Mouse (Mus musculus) T-helper 2 cell (primary cell): ENCODE measurements around the gene Afmid.

ENCODE experiments used
- in situ Hi-C: fragments of 300-600 bp; cut with MboI, MseI; formaldehyde crosslinking; loops from one replicate; pipeline ENCODE4 v1.15.1; 2025; ENCODE audit warnings: high pct_unique_total_duplicates

Afmid gene

DNA sequence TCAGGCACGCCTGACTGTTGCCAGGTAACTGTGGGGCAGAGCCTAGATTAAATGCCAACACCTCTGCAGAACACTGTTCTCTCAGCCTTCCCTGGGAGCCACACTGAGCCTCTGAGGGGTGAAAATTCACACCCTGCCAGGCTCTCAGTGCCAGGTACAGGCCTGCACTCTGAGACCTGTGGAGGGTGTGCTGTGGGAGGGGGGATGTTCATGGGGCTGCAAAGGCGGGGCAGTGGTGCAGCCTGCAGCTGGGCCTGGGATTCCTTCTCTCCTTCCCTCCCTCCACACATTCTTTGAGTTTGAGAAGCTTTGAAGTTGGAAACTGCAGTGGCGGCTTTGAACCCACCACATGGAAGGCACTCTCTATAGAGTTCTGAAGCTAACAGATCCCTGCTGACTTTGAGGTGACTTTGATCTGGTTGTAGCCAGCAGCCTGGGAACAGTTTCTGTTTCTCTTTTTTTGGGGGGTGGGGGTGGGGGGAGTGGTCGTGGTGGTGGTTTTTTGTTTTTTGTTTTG is 31.6 kb upstream of the Afmid start:
- in situ Hi-C loops = no loop called here

DNA sequence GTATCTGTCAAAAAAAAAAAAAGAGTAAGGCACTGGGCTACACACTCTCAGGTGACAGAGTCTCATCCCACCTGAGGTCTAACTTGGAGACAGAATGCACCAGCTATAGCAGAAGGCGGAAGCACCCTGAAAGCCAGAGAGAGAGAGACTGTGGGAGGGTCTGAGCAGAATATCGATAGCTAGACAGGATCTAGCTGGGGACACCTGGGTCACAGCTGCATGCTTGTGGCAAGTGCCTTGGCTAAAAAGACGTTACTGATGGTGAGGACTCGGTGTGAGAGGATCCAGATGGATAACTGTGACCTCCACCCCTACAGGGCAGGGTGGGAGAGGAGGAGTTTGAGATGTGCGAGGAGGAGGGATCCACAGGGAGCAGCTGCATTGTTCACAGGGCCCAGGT is 28.8 kb upstream of the Afmid start:
- in situ Hi-C loops = no loop called here

GRCm38 (mm10) chr11:117797511-117798159 is 28.1 kb upstream of the Afmid start, which contains the start of gene 6030468B19Rik:
Gene 6030468B19Rik, plus strand, starts transcription at chr11:117797660.
- in situ Hi-C loops = no loop called here

DNA sequence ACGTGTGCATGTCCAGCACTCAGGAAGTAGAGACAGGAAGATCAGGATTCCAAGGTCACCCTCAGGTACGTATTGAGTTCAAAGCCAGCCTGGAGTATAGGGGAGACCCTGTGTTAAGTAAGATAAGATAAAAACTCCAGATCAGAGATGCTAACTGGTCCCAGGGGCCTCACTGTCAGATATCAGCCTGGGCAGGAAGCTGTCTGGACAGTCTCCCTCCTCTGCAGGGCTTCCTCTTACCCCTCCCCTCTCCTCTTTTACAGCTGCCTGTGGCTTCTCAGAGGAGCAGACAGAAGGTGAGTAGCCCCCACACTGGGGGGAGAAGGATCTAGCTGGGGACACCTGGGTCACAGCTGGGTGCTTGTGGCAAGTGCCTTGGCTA is 27.6 kb upstream of the Afmid start:
- in situ Hi-C loops = no loop called here

GRCm38 (mm10) chr11:117799174-117799573 is 26.6 kb upstream of the Afmid start:
- in situ Hi-C loops = no loop called here

- in situ Hi-C loops = loop anchor here (25.0 kb wide), 1 partner anchor 1413 kb away; no protein-coding TSS in a partner anchor
Measured at GRCm38 (mm10) chr11:117800038-117800437, 25.7 kb upstream of the Afmid start.

GRCm38 (mm10) chr11:117801650-117802049 is 24.1 kb upstream of the Afmid start:
- in situ Hi-C loops = loop anchor here (25.0 kb wide), 1 partner anchor 1414 kb away; no protein-coding TSS in a partner anchor

DNA sequence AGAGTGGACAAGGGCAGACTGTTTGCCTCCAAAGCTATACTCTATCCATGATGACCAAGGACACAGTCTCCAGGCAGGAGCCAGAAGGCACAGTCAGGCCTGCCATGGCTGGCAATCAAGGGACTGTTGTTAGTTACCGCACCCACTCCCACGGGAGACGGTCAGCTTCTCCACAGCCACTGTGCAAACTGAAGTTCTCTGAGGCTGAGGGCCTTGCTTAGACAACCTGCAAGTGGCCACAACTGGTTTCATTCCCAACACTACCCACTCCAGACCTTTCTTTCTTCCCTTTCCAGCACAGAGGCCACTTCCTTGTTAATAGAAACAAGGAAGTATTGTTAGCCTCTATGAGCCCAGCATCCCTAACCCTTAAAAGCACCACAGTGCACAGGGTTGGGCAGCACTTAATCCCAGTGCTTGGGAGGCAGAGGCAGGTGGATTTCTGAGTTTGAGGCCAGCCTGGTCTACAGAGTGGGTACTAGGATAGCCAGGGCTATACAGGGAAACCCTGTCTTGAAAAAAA is 22.5 kb upstream of the Afmid start:
- in situ Hi-C loops = loop anchor here (25.0 kb wide), 1 partner anchor 1416 kb away; no protein-coding TSS in a partner anchor

- in situ Hi-C loops = loop anchor here (25.0 kb wide), 1 partner anchor 1419 kb away; no protein-coding TSS in a partner anchor
Measured at GRCm38 (mm10) chr11:117806781-117807180, 18.9 kb upstream of the Afmid start.

DNA sequence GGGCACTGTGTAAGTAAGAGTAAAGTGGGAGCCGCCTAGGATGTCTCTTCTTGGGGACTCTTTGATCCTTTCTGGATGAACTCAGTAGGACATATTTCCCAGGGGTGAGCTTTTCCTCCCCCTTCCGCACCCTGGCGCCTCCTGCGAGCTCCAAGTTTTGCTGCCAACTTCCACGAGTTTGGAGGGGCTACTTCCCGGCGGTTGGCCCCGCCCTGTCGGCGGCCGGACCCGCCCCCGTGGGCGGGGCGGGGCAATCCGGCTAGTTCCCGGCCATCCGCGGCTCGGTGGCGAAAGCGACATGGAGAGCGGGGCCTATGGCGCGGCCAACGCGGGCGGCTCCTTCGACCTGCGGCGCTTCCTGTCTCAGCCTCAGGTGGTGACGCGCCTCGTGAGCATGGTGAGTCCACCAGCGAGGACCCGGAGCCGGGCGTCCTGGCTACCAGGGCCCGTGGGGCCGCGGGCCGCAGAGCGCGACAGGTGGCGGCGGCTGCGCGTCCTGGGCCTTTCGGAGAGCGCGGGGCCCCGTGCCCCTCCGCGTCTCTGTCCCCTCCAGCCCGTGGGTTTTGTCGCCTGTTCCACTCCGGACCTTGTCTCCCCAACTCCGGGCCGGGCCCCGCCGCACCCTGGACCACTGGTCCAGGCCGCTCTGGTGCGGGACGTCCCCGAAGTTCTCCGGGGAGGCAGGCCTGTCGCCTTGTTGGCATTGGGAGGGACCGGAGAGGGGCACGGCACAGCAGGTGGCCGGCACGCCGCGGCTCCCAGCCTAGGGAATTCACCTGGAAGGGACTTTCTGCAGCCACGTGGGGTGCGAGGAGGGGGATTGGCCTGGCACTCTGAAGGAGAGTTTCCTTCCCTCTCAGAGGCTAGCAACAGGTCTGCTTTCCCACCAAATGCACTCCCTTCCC is 16.1 kb upstream of the Afmid start, which contains the start of the genes Gm20708 and Syngr2:
TSS of gene Gm20708 (plus strand) at position 262 of the 905 bp plus-strand sequence.
TSS of gene Syngr2 (plus strand) at position 262 of the 905 bp plus-strand sequence.
- in situ Hi-C loops = loop anchor here (25.0 kb wide), 1 partner anchor 1422 kb away; no protein-coding TSS in a partner anchor

- in situ Hi-C loops = loop anchor here (25.0 kb wide), 1 partner anchor 1423 kb away; no protein-coding TSS in a partner anchor
Measured at GRCm38 (mm10) chr11:117810401-117811046, 15.2 kb upstream of the Afmid start.

DNA sequence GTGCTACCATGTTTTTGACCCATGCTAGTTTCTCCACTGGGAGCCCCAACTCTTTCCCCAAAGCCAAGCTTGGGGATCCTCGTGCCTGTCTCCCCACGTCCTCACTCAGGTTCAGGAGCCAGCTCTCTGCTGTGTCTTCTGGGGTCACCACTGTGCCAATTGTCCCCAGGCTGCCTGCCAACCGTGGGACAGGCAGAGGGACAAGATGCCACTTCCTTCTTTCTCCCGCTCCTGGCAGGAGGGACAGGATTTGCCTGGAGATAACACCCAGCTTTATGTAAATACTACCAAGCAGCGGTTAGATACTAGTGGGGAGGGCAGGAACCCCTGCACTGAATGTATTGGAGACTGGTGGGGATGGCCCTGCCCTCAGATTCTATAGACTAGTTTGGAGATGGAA is 11.9 kb upstream of the Afmid start:
- in situ Hi-C loops = loop anchor here (25.0 kb wide), 1 partner anchor 1427 kb away; no protein-coding TSS in a partner anchor

GRCm38 (mm10) chr11:117814704-117815366 is 10.9 kb upstream of the Afmid start:
- in situ Hi-C loops = loop anchor here (25.0 kb wide), 1 partner anchor 1428 kb away; no protein-coding TSS in a partner anchor

GRCm38 (mm10) chr11:117815850-117816249 is 9.9 kb upstream of the Afmid start:
- in situ Hi-C loops = loop anchor here (25.0 kb wide), 1 partner anchor 1429 kb away; no protein-coding TSS in a partner anchor

- in situ Hi-C loops = loop anchor here (25.0 kb wide), 1 partner anchor 1429 kb away; no protein-coding TSS in a partner anchor
Measured at GRCm38 (mm10) chr11:117816389-117816996, 9.2 kb upstream of the Afmid start.

GRCm38 (mm10) chr11:117819095-117819494 is 6.6 kb upstream of the Afmid start:
- in situ Hi-C loops = loop anchor here (25.0 kb wide), 1 partner anchor 1432 kb away; no protein-coding TSS in a partner anchor

DNA sequence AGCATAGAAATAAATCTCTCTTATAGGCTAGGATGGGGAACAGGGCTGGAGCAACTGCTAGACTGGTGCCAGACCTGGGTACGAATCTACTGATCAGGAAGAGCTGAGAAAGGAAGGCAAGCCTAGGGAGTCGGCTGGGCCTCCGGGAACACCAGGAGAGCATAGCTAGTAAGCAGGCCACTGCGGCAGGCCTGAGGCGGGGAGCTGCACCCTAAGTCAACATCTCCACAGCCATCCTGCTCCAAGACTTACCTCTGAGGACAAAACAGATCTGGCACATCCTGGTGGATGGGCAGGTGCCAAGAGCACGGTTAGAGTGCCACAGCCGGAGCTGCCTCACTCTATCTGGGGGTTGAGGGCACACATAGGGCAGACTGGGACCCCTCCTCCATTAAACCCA is 5.6 kb upstream of the Afmid start:
- in situ Hi-C loops = loop anchor here (5.0 to 25.0 kb wide), 2 partner anchors 68 to 1433 kb away; no protein-coding TSS in a partner anchor

- in situ Hi-C loops = loop anchor here (5.0 to 25.0 kb wide), 2 partner anchors 70 to 1435 kb away; no protein-coding TSS in a partner anchor
Measured at GRCm38 (mm10) chr11:117821868-117822267, 3.9 kb upstream of the Afmid start.

DNA sequence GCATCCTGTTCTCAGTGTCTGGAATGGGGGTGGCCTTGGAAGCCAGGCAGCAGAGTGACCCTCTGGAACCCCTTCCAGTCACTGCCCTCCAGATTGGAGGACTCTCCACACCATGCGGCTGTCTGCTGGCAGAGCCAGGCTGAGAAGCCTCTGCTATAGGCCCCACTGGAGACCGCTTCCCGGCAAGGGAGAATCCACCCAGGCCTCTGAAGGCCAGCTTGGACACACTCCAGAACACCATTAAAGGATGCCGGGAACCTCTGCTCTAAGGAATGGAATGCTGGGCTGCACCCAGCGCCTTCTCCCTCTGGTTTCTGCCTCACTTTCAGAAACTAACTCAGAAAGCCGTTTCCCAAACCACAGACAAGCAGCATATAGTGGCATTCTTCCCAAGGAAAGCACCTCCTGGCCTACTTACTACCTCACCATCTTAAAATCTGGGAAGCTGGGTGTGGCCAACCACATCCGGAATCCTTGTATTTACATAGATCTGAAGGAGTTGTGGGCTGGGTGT is 2.9 kb upstream of the Afmid start:
- in situ Hi-C loops = loop anchor here (5.0 to 25.0 kb wide), 2 partner anchors 70 to 1435 kb away; no protein-coding TSS in a partner anchor
